8 mouse cellular contexts compared by ENCODE assay signal in the genomic region with DNA sequence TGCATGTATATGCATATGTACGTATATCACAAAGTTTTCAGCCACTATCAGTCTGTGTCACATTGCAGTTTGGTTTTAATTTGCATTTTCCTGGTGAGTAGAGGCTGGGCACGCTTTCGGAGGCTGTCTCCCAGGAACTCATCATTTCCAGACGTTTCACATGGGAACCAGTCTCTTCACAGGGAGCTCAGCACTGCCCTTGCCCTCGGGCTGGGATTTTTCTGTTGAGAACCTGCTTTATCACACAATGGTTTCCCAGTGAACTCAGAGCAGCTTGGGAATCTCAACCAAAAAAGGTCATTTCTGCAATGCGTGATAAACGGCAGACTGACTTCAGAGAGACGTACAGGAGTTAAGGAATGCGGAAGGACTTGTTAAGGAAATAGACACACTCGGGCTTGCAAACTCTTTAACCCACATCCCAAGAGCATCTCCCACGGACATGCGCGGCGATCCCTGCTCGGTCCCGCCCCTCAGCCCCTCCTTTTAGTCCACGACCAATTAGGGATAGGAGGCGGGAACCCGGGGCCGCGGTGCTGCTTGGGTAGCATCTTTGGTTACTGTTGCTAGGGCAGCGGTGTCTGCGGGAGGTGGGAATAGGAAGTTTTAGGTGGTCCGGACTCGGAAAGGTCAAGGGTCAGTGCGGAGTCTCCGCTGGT. TPM values are rescaled to one million over a fixed set of nuclear protein-coding genes. Genes with fewer than 3 reads are reported as not detected.
A peak's percentile ranks its signal among the peaks of the same experiment; 100 is the strongest.
DNase-seq lines count a peak whose midpoint lies in the region; ATAC-seq lines count a peak whose summit lies in the region.

A gene (plus strand): TSS at position 560 of the 659 bp plus-strand sequence.

- no peaks in the 10 kb centered on the region for H3K36me3 ChIP-seq in embryonic facial prominence, embryonic 10.5 days (replicated peaks)
- H3K36me3 ChIP-seq in intestine, embryonic 16.5 days (ENCODE audit: control insufficient read depth, insufficient read depth, low read length): no peaks in the 10 kb centered on the region

- peak; percentile 89 for ATAC-seq in granulocyte monocyte progenitor cell, adult 5-6 weeks (replicated peaks; ENCODE audit: poor library complexity, severe bottlenecking)
- peak; percentile 98 for ATAC-seq in intestine, embryonic 16.5 days
- ATAC-seq in megakaryocyte-erythroid progenitor cell, adult 5-6 weeks (replicated peaks; ENCODE audit: low FRiP score, low TSS enrichment, poor library complexity, severe bottlenecking): peak; percentile 63
- ATAC-seq in erythroid progenitor cell, adult 5-6 weeks (replicated peaks; ENCODE audit: low FRiP score, poor library complexity, severe bottlenecking): no peak

- intact Hi-C loops in left cerebral cortex, postnatal 10 days (cut with DNase I): no loop called here

- peak within 1 kb of the TSS; percentile 69 for H3K9ac ChIP-seq in intestine, embryonic 16.5 days (ENCODE audit: low read depth, low read length)

- H3K27me3 ChIP-seq in embryonic facial prominence, embryonic 10.5 days (replicated peaks; ENCODE audit: low read depth, poor library complexity, severe bottlenecking): no peaks in the 10 kb centered on the region
- no peaks in the 10 kb centered on the region for H3K27me3 ChIP-seq in intestine, embryonic 16.5 days (replicated peaks; ENCODE audit: control insufficient read depth, insufficient read depth, low read length)

- peaks cover 18% of the 10 kb centered on the region for H3K4me1 ChIP-seq in embryonic facial prominence, embryonic 10.5 days
- H3K4me1 ChIP-seq in intestine, embryonic 16.5 days (ENCODE audit: control insufficient read depth, insufficient read depth, low read length): no peaks in the 10 kb centered on the region; the same call in 1 of the 2 replicates

- no peaks in the 10 kb centered on the region for H3K9me3 ChIP-seq in embryonic facial prominence, embryonic 10.5 days
- no peaks in the 10 kb centered on the region for H3K9me3 ChIP-seq in intestine, embryonic 16.5 days (ENCODE audit: control insufficient read depth, low read length)

- peak within 1 kb of the TSS; percentile 98 for H3K4me2 ChIP-seq in intestine, embryonic 16.5 days (ENCODE audit: low read depth, low read length)

- H3K27ac ChIP-seq in embryonic facial prominence, embryonic 10.5 days (replicated peaks): peak within 1 kb of the TSS; percentile 81
- peak within 1 kb of the TSS; percentile 61 for H3K27ac ChIP-seq in intestine, embryonic 16.5 days (ENCODE audit: low read length)

- peak within 1 kb of the TSS; percentile 78 for H3K4me3 ChIP-seq in embryonic facial prominence, embryonic 10.5 days
- H3K4me3 ChIP-seq in intestine, embryonic 16.5 days (ENCODE audit: low read length): peak within 1 kb of the TSS; percentile 64

- WGBS in embryonic facial prominence, embryonic 10.5 days: 2% methylated on average over 27 of the region's 27 CpGs
- WGBS in intestine, embryonic 16.5 days: 2% methylated on average over 27 of the region's 27 CpGs

- peak; percentile 85 to 90 for DNase-seq in adrenal gland, postnatal 36 days
- peak; percentile 92 for DNase-seq in embryonic facial prominence, embryonic 10.5 days (ENCODE audit: low spot score)
- peak; percentile 85 to 92 for DNase-seq in left cerebral cortex, postnatal 10 days (ENCODE audit: extremely low spot score in 1 of 2, low spot score in 2 of 2)
- peak; percentile 87 for DNase-seq in right cerebral cortex, postnatal 4 days

RNA-seq across cellular contexts. Expression of the gene that starts here (rescaled TPM):
- 1 to 10 TPM in 1 of 2 experiments, under 1 TPM in 1; 0.23 to 1.1 TPM for total RNA-seq in adrenal gland, postnatal 36 days (2021)
- polyA plus RNA-seq in embryonic facial prominence, embryonic 10.5 days (2016; fragmentation: Nextera tagmentation; extraction: Ambion mirVana): 2.7 and 3.5 TPM in 2 replicates
- total RNA-seq in granulocyte monocyte progenitor cell, adult 5-6 weeks (2014; fragmentation: Nextera tagmentation): not detected in 2 replicates
- 0.39 TPM in 1 of 2 replicates, not detected in the other for total RNA-seq in granulocyte monocyte progenitor cell, adult 5-6 weeks (2017)
- polyA plus RNA-seq in intestine, embryonic 16.5 days (2015; fragmentation: Nextera tagmentation; extraction: Ambion mirVana): 1.1 and 1.2 TPM in 2 replicates
- total RNA-seq in left cerebral cortex, postnatal 10 days (2021): 1 to 10 TPM; 1.1 to 1.8 TPM
- total RNA-seq in megakaryocyte-erythroid progenitor cell, adult 5-6 weeks (2014; fragmentation: Nextera tagmentation): not detected in 2 replicates
- total RNA-seq in megakaryocyte-erythroid progenitor cell, adult 5-6 weeks (2017): not detected in 2 replicates
- not detected in 2 replicates for total RNA-seq in erythroid progenitor cell, adult 5-6 weeks (2015; ENCODE audit: low replicate concordance)
- total RNA-seq in erythroid progenitor cell, adult 5-6 weeks (2017; ENCODE audit: low replicate concordance): not detected in 2 replicates

Comparison
In these comparisons a context has a peak if more than half of its experiments do, and no peak if none do; other contexts are left out.
1. Peak in ATAC-seq in granulocyte monocyte progenitor cell, adult 5-6 weeks; RNA of the gene not detected or under 1 TPM.
2. Peak in ATAC-seq in megakaryocyte-erythroid progenitor cell, adult 5-6 weeks; RNA of the gene not detected or under 1 TPM.